Mouse (Mus musculus): ENCODE results near the gene Ankrd13d.
A peak's percentile ranks its signal among the peaks of the same experiment; 100 is the strongest.

Ankrd13d gene

GRCm38 (mm10) chr19:4300852-4301734 is 18.2 kb upstream of the Ankrd13d start:
- DNase-seq = peak in 1 of 2 experiments; percentile 17

- DNase-seq = peak; percentile 55 to 66
These were observed 17.4 kb upstream of the Ankrd13d start for GRCm38 (mm10) chr19:4300271-4300704.

DNA sequence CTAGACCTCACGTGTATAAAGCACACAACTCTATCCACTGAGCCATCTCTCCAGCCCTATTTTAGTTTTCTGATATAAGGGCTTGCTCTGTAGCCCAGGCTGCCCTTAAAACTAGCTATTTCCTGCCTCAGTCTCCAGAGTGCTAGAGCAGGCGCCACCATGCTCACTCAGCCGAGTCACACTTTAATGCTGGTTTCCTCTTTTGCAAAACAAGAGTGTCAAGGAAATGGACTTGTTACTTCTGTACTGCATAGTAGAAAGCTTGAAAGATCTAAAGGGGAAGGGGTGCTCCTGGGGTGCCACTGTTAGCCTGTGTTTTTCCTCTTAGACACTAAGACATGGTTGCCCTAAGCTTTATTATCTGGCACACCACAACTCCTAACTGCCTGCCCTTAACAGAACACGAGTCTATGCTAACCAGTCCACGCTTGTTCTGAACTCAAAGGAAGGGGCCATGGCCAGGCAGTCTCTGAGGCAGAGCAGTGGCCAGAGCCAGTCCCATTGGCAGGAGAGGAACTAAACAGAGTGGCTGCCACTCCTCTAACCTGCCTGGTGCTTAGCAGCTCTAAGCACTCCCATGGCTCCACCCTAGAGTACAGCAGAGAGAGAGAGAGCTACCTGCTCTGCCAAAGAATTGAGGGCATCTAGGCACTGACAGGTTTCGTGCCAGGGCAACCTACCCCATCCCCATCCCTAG is 16.8 kb upstream of the Ankrd13d start:
- no peak for DNase-seq

GRCm38 (mm10) chr19:4299126-4299525 is 16.2 kb upstream of the Ankrd13d start:
- no peak for DNase-seq

DNA sequence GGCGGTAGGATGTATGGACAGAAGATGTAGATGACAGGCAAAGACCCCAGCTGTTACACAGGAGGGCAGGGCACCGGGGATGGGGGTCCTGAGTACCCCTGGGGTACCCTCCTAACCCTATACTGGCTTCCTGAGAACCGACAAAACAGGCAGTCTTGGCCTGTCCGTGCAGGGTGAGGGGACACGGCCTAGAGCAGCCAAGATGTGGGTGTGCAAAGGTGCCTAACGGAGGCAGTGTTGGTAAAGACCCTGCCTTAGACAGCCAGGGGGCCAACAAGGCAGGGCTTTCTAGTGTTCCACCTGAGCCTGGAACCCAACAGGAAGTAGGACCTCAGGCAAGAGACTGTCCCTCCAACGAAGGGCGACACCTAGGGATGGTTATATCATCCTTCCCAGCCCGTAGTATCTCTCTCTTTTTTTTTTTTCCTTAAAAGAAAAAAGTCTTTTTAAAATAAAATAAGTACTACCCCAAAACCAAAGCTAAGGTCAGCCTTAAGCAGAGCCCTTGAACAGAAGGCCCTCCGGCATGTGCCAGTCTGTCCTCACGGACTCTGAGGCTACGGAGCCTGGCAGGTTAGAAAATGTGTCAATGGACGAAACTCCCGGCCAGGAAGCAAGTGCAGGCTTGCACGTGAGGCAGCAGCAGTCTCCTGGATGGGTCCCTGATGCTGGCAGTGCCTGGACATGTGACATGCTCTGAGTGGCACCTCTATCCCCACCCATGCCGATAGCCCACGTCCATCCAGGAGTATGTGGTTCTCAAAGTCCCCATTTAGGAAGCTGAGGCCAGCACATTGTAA is 15.6 kb upstream of the Ankrd13d start:
- peak in 1 of 2 experiments; percentile 38 for DNase-seq

DNA sequence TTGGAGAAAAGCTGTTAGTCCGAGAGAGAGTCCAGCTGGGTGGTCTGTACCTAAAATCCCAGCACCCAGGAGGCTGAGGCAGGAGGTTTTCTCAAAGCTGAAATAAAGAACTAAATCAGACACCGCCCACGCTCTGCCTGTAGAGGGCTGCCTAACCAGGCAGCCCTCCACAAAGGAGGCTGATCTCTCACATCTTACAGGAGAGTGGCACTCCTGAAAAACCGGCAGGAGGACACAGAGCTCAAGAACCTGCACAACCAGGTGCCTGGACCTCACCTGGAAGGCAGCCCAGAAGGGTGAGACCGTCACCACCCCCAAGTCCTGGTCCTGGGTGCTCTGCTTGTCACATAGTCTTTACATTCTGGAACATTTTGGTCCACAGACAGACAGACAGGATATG is 14.9 kb upstream of the Ankrd13d start:
- peak in 1 of 2 experiments; percentile 13 for DNase-seq

- no peak for DNase-seq
These were observed 13.7 kb upstream of the Ankrd13d start for GRCm38 (mm10) chr19:4296611-4297010.

- peak in 1 of 2 experiments; percentile 1 for DNase-seq
These were observed 12.5 kb upstream of the Ankrd13d start for GRCm38 (mm10) chr19:4295391-4295790.

- peak in 1 of 2 experiments; percentile 35 for DNase-seq
These were observed 11.6 kb upstream of the Ankrd13d start for GRCm38 (mm10) chr19:4294381-4295097.

DNA sequence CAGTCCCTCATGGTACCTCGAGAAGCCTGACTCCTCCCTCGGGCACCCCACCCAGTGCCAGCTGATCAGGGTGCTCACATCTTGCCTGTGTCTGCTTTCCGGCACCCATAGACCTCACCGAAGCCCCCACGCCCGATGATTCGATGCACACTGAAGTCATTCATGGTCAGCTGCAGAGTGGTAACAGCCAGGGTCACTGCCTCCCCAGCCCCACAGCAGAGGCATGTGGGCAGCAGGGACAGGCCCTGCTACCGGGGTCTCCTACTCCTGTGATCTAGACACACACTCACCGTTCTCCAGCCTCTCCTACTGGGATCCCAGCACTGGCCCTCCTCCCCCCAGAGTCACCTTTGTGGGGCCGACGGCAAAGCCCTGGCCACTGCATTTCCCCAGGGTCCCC is 8.2 kb upstream of the Ankrd13d start:
- DNase-seq = no peak

DNA sequence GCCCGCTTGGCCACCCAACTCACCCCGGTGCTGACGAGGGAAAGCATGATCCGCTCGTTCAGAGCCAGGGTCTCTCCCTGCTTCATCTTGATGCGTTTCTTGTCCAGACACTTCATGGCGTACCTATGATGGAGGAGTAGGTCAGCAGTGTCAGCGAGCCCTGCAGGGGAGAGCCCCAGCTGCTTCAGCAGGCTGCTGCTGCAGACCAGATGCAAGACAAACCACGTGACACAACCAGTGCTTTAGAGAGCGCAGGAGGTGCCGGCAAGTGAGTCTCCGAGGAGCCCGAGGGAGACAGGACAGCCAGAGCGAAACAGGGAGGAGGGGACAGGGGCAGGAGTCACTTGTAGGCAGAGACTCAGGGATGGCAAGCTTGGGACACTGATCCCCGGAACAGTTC is 7.8 kb upstream of the Ankrd13d start:
- DNase-seq = no peak

- DNase-seq = peak in 1 of 2 experiments; percentile 47
These were observed 716 bp upstream of the Ankrd13d start for GRCm38 (mm10) chr19:4283653-4284052.

- no peak for DNase-seq
These were observed 2.5 kb downstream of the Ankrd13d start for GRCm38 (mm10) chr19:4280425-4280824.

GRCm38 (mm10) chr19:4279487-4279886 is 3.5 kb downstream of the Ankrd13d start:
- DNase-seq = peak; percentile 44 to 57

- DNase-seq = no peak
These were observed 12.0 kb downstream of the Ankrd13d start for GRCm38 (mm10) chr19:4270972-4271371.

GRCm38 (mm10) chr19:4270187-4270586 is 12.8 kb downstream of the Ankrd13d start:
- no peak for DNase-seq

GRCm38 (mm10) chr19:4268566-4269361 is 14.2 kb downstream of the Ankrd13d start, which contains the start of gene Ssh3:
Gene Ssh3, minus strand, starts transcription at chr19:4269180.
- DNase-seq = peak; percentile 69 to 75

GRCm38 (mm10) chr19:4265956-4266355 is 17.0 kb downstream of the Ankrd13d start:
- peak; percentile 55 to 59 for DNase-seq

DNA sequence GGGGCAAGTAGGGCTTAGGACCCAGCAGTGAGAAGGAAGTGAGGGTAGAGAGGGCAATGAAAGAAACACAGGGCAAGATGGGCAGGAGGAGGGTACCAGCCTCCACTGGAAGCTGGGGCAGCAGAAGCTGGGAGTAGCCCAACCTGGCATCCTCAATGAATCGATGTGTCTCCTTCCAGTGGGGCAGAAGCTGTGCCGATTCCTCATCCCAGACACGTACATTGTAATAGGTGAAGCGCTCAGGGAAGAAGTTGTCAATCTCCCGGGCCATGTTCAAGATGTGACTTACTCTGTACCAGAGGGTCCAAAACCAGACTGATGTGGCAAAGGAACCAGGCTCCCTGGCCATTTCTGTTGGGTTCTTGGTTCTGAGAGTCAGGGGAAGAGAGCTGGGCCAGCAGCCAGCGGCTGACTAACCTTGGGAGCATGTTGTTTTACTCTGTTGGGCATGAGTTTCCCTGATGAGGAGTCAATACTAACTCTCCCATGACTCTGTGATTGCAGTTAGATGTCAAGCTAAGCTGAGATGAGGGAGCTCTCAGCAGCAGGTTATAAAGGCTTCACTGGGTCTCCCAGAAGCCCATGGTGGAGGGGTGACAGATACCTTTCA is 18.7 kb downstream of the Ankrd13d start:
- DNase-seq = no peak

DNA sequence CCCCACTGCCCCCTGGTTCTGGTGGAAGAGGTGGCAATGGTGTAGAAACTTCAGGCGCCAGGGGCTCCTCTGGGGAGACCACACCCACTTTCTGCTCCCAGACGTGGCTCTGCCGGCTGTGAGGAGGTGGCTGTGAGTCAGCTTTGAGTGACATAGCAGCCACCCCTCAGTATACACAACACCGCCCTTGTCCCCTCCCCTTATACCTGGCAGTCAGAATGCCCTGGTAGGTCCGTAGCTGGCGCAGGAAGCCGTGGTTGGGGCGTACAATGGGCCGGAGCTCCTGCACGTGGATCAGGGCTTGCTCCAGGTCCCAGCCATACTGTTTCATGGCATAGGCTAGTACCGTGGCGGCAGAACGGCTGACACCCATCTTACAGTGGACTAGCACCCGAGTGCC is 19.2 kb downstream of the Ankrd13d start:
- no peak for DNase-seq

DNA sequence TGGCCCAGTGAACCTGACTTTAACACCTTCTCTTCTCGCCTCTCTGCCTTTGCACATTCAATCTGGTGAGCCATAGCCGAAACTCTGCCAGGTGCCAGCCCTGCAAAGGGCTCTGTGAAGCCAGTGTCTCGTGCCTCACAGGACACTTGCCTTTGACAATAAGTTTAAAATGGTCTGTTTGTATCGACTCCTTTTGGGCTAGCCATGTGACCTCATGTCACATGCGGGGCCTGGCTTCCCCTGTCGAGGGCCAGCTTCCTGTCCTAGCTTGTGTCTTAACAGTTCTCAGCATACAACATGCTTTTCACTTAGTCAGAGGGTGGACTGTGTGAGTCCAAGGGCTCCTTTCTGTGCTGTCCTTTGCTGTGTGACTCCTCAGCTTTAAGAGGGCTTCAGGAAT is 20.2 kb downstream of the Ankrd13d start:
- no peak for DNase-seq

Measured in cerebellum, postnatal 10 days (tissue).